Mouse (Mus musculus) MEL (cell line): ENCODE data around the gene Lin54. TPM values are rescaled to one million over a fixed set of nuclear protein-coding genes. Genes with fewer than 3 reads are reported as not detected.

Source experiments
- DNase-seq: peaks from one replicate; pipeline ENCODE4 v3.0.0; 2011; ENCODE audit warnings: low read depth, low spot score
- H3K27ac ChIP-seq: 2 replicates; pipeline ENCODE4 v1.5.1; 2012; ENCODE audit warnings: low read depth, mild to moderate bottlenecking, control low read depth, low read length, moderate library complexity; ENCODE audit not compliant: control insufficient read depth
- H3K27me3 ChIP-seq, 2 experiments: fragments of 150-350 bp in 1 of 2; sonication (generic) in 1 of 2; 2 replicates each; pipeline ENCODE4 v1.6.1; 2012; ENCODE audit warnings: low read length in 2 of 2, mild to moderate bottlenecking in 2 of 2, improper control_type of control experiment in 1 of 2, moderate library complexity in 1 of 2; ENCODE audit not compliant: insufficient read depth in 2 of 2, control insufficient read depth in 1 of 2
- H3K36me3 ChIP-seq, 2 experiments: 2 replicates each; pipeline ENCODE4 v1.6.1; 2012 to 2014; ENCODE audit warnings: low read length in 2 of 2, improper control_type of control experiment in 1 of 2, inconsistent platforms in 1 of 2, mild to moderate bottlenecking in 1 of 2; ENCODE audit not compliant: insufficient read depth in 2 of 2, control insufficient read depth in 1 of 2
- H3K4me1 ChIP-seq, 2 experiments: fragments of 150-350 bp in 1 of 2; sonication (generic) in 1 of 2; 2 replicates each; pipeline ENCODE4 v1.6.1; 2012; ENCODE audit warnings: low read length in 2 of 2, improper control_type of control experiment in 1 of 2, mild to moderate bottlenecking in 1 of 2; ENCODE audit not compliant: insufficient read depth in 2 of 2, control insufficient read depth in 1 of 2
- H3K4me3 ChIP-seq, 2 experiments: fragments of 150-350 bp in 1 of 2; sonication (generic) in 1 of 2; 2 replicates each; pipeline ENCODE4 v1.5.1; 2012; ENCODE audit warnings: low read depth in 2 of 2, low read length in 2 of 2, mild to moderate bottlenecking in 2 of 2, moderate library complexity in 2 of 2, control low read depth in 1 of 2, improper control_type of control experiment in 1 of 2; ENCODE audit not compliant: control insufficient read depth in 1 of 2, insufficient read depth in 1 of 2
- H3K79me2 ChIP-seq: 2 replicates; pipeline ENCODE4 v1.6.1; 2012; ENCODE audit warnings: mild to moderate bottlenecking, low read length, moderate library complexity; ENCODE audit not compliant: control insufficient read depth, poor library complexity, insufficient read depth
- H3K9ac ChIP-seq: 2 replicates; pipeline ENCODE4 v1.6.1; 2012; ENCODE audit warnings: low read depth, mild to moderate bottlenecking, control low read depth, low read length, moderate library complexity; ENCODE audit not compliant: control insufficient read depth, poor library complexity, severe bottlenecking
- H3K9me3 ChIP-seq: fragments of 150-350 bp; sonication (generic); replicated peaks from 2 replicates; pipeline ENCODE4 v1.6.1; 2012; ENCODE audit warnings: mild to moderate bottlenecking, low read length, improper control_type of control experiment, moderate library complexity; ENCODE audit not compliant: insufficient read depth
- BHLHE40 ChIP-seq: IDR thresholded peaks from 2 replicates; pipeline ENCODE4 v1.6.1; 2012; ENCODE audit warnings: low read depth, mild to moderate bottlenecking, inconsistent platforms, low read length, improper control_type of control experiment, borderline replicate concordance
- CTCF ChIP-seq, 3 experiments: IDR thresholded peaks in 2 of 3; conservative IDR thresholded peaks in 1 of 3; 2 replicates each; pipeline ENCODE4 v1.5.1; 2011 to 2012; ENCODE audit warnings: low read length in 3 of 3, low read depth in 2 of 3, mild to moderate bottlenecking in 2 of 3, improper control_type of control experiment in 1 of 3, inconsistent platforms in 1 of 3, mixed read lengths in 1 of 3, moderate library complexity in 1 of 3; ENCODE audit not compliant: control insufficient read depth in 1 of 3, insufficient read depth in 1 of 3, poor library complexity in 1 of 3, severe bottlenecking in 1 of 3
- E2F4 ChIP-seq: IDR thresholded peaks from 2 replicates; pipeline ENCODE4 v1.6.1; 2011; ENCODE audit warnings: low read depth, low read length, improper control_type of control experiment, borderline replicate concordance
- EP300 ChIP-seq, 2 experiments: IDR thresholded peaks; 2 replicates each; pipeline ENCODE4 v1.6.1; 2011; ENCODE audit warnings: improper control_type of control experiment in 2 of 2, low read length in 2 of 2, low read depth in 1 of 2, mild to moderate bottlenecking in 1 of 2
- ETS1 ChIP-seq: IDR thresholded peaks from 2 replicates; pipeline ENCODE4 v1.6.1; 2012; ENCODE audit warnings: low read depth, mild to moderate bottlenecking, inconsistent platforms, low read length, improper control_type of control experiment, moderate library complexity
- GABPA ChIP-seq: IDR thresholded peaks from 2 replicates; pipeline ENCODE4 v1.6.1; 2012; ENCODE audit warnings: low read depth, mild to moderate bottlenecking, inconsistent platforms, low read length, improper control_type of control experiment, moderate library complexity
- GATA1 ChIP-seq: IDR thresholded peaks from 2 replicates; pipeline ENCODE4 v1.6.1; 2011; ENCODE audit warnings: low read depth, low read length, improper control_type of control experiment
- JUND ChIP-seq: IDR thresholded peaks from 2 replicates; pipeline ENCODE4 v1.6.1; 2011; ENCODE audit warnings: low read depth, mild to moderate bottlenecking, improper control_type of control experiment, low read length
- KAT2A ChIP-seq: conservative IDR thresholded peaks from 2 replicates; pipeline ENCODE4 v1.6.1; 2012; ENCODE audit warnings: low read depth, low read length, improper control_type of control experiment, inconsistent platforms
- MAFK ChIP-seq: IDR thresholded peaks from 2 replicates; pipeline ENCODE4 v1.6.1; 2011; ENCODE audit warnings: low read depth, mild to moderate bottlenecking, low read length, improper control_type of control experiment, borderline replicate concordance
- MAZ ChIP-seq: IDR thresholded peaks from 2 replicates; pipeline ENCODE4 v1.6.1; 2012; ENCODE audit warnings: low read depth, mild to moderate bottlenecking, inconsistent platforms, low read length, improper control_type of control experiment
- MXI1 ChIP-seq: IDR thresholded peaks from 2 replicates; pipeline ENCODE4 v1.6.1; 2011; ENCODE audit warnings: mild to moderate bottlenecking, low read depth, low read length, improper control_type of control experiment
- MYC ChIP-seq: IDR thresholded peaks from 2 replicates; pipeline ENCODE4 v1.6.1; 2011; ENCODE audit warnings: low read depth, mild to moderate bottlenecking, low read length, improper control_type of control experiment, moderate library complexity
- NELFE ChIP-seq: IDR thresholded peaks from 2 replicates; pipeline ENCODE4 v1.6.1; 2011; ENCODE audit warnings: low read depth, low read length, improper control_type of control experiment
- RAD21 ChIP-seq: IDR thresholded peaks from 2 replicates; pipeline ENCODE4 v1.6.1; 2011; ENCODE audit warnings: mild to moderate bottlenecking, low read depth, low read length, improper control_type of control experiment
- SMC3 ChIP-seq: IDR thresholded peaks from 2 replicates; pipeline ENCODE4 v1.6.1; 2011; ENCODE audit warnings: low read depth, low read length, improper control_type of control experiment
- TCF12 ChIP-seq: IDR thresholded peaks from 2 replicates; pipeline ENCODE4 v1.6.1; 2014; ENCODE audit warnings: low read depth, mild to moderate bottlenecking, inconsistent platforms, low read length, improper control_type of control experiment, moderate library complexity
- UBTF ChIP-seq: IDR thresholded peaks from 2 replicates; pipeline ENCODE4 v1.6.1; 2012; ENCODE audit warnings: low read depth, mild to moderate bottlenecking, inconsistent platforms, low read length, improper control_type of control experiment, moderate library complexity, borderline replicate concordance; ENCODE audit not compliant: insufficient read depth
- USF1 ChIP-seq: IDR thresholded peaks from 2 replicates; pipeline ENCODE4 v1.6.1; 2014; ENCODE audit warnings: low read depth, mild to moderate bottlenecking, inconsistent platforms, low read length, improper control_type of control experiment, moderate library complexity
- USF2 ChIP-seq, 2 experiments: IDR thresholded peaks; 2 replicates each; pipeline ENCODE4 v1.6.1; 2011 to 2012; ENCODE audit warnings: improper control_type of control experiment in 2 of 2, low read length in 2 of 2, borderline replicate concordance in 1 of 2, inconsistent platforms in 1 of 2, low read depth in 1 of 2, mild to moderate bottlenecking in 1 of 2; ENCODE audit not compliant: insufficient read depth in 1 of 2
- ZKSCAN1 ChIP-seq: IDR thresholded peaks from 2 replicates; pipeline ENCODE4 v1.6.1; 2012; ENCODE audit warnings: low read depth, mild to moderate bottlenecking, inconsistent platforms, low read length, improper control_type of control experiment, moderate library complexity
- ZNF384 ChIP-seq: IDR thresholded peaks from 2 replicates; pipeline ENCODE4 v1.6.1; 2012; ENCODE audit warnings: low read depth, mild to moderate bottlenecking, inconsistent platforms, low read length, improper control_type of control experiment
- polyA plus RNA-seq, 2 experiments: library from polyadenylated mRNA; stranded (reverse) in 1 of 2; unstranded in 1 of 2; fragments of >175 nt in 1 of 2; fragments of >200 nt in 1 of 2; gene quantifications; 2 replicates each; pipeline versions ENCODE4 v1.2.1 to v1.2.4; 2012; ENCODE audit warnings: low replicate concordance in 2 of 2, low read depth in 1 of 2; ENCODE audit not compliant: insufficient read length in 2 of 2, insufficient read depth in 1 of 2, missing spikeins in 1 of 2
- total RNA-seq: library from RNA; depleted of rRNA; stranded (reverse); fragments of 300-350 nt; gene quantifications from 2 replicates; pipeline ENCODE4 v1.2.3, GENCODE M21; 2012

The Lin54 gene
- total and polyA plus RNA-seq, 3 experiments = 14.1 to 16.0 TPM; not detected in 1

DNA sequence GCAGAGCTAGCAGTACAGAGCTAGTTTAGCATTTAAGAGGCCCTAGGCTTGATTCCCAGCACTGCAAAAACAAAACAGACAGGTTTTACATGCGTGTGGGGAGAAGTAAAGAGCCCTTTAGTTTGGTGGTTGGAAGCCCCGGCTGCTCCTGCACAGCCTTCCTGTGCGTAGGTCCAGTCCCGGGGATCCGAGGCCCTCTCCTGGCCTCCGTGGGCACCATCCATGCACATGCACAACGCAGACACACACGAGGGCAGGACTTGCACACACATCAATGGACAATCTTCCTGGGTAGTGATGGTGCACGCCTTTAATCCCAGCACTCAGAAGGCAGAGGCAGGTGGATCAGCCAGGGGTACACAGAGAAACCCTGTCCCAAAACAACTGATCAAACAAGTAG is 38.9 kb downstream of the Lin54 start:
- no peaks in the 10 kb centered on the region for H3K79me2 ChIP-seq
- no peak for TF ChIP-seq JUND
- no peak for TF ChIP-seq KAT2A
- TF ChIP-seq UBTF = no peak
- no peak for TF ChIP-seq GATA1
- TF ChIP-seq E2F4 = no peak
- no peak for TF ChIP-seq MAZ
- no peak for TF ChIP-seq EP300 (IDR thresholded peaks at IDR 0.05; ENCODE audit: low read depth in 1 of 2, low read length in 2 of 2)
- no peak for TF ChIP-seq BHLHE40
- TF ChIP-seq GABPA = no peak
- TF ChIP-seq ETS1 = no peak
- no peak for TF ChIP-seq SMC3
- no peak for TF ChIP-seq TCF12
- TF ChIP-seq ZKSCAN1 = no peak
- no peak for TF ChIP-seq MXI1
- TF ChIP-seq, all 39 proteins: peak for 0
- Histone ChIP-seq H3K9ac (no peak overlapping the region), H3K36me3 (peaks cover 0 to 16% of the 10 kb centered on the region in 2 experiments; a peak in 2 of 4 replicates), H3K4me1 (no peaks in the 10 kb centered on the region; a peak in 1 of 4 replicates), H3K27me3 (no peaks in the 10 kb centered on the region), H3K9me3 (no peaks in the 10 kb centered on the region), H3K4me3 (no peak overlapping the region), H3K27ac (no peak overlapping the region)
- DNase-seq = no peak

DNA sequence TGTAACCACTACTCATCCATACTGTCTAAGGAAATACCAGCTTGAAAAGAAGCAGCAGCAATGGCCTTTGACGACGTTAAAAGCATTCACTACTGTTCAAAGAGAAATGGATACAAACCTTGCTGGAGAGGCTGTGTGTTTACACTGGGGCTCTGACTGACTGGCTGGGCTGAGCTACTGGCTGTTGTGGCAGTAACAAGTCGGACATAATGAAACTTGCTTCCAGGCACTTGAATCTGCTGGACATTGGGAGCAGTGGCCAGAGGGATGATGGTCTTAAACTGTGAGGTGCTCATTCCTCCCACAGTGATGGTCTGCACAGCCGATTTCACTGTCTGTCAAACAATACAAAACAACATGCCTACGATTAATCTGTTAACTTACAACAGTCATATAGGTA is 41.0 kb downstream of the Lin54 start:
- peaks cover 0 to 15% of the 10 kb centered on the region in 2 experiments; a peak in 2 of 4 replicates for H3K36me3 ChIP-seq
- no peak for DNase-seq
- TF ChIP-seq USF1 = no peak
- TF ChIP-seq MYC = no peak
- no peak for TF ChIP-seq KAT2A
- no peak for TF ChIP-seq CTCF (IDR thresholded peaks at IDR 0.05 in 2 of 3, conservative IDR thresholded peaks at IDR 0.05 in 1 of 3; ENCODE audit: control insufficient read depth in 1 of 3, insufficient read depth in 1 of 3, low read depth in 2 of 3, low read length in 3 of 3, poor library complexity in 1 of 3, severe bottlenecking in 1 of 3)
- TF ChIP-seq ZKSCAN1 = no peak
- no peak for TF ChIP-seq TCF12
- TF ChIP-seq MAFK = no peak
- TF ChIP-seq USF2 (IDR thresholded peaks at IDR 0.05; ENCODE audit: borderline replicate concordance in 1 of 2, insufficient read depth in 1 of 2, low read depth in 1 of 2, low read length in 2 of 2) = no peak
- no peak for TF ChIP-seq ETS1
- TF ChIP-seq JUND = no peak
- TF ChIP-seq RAD21 = no peak
- TF ChIP-seq SMC3 = no peak
- no peak for TF ChIP-seq NELFE
- no peak for TF ChIP-seq ZNF384

More for the DNA sequence above, 41.0 kb downstream of the Lin54 start:
- H3K4me1 ChIP-seq = no peaks in the 10 kb centered on the region; a peak in 1 of 4 replicates
- no peaks in the 10 kb centered on the region for H3K27me3 ChIP-seq
- H3K9me3 ChIP-seq = no peaks in the 10 kb centered on the region
- no peak overlapping the region for H3K9ac ChIP-seq
- H3K27ac ChIP-seq = no peak overlapping the region
- no peaks in the 10 kb centered on the region for H3K79me2 ChIP-seq
- H3K4me3 ChIP-seq = no peak overlapping the region
